Mouse (Mus musculus): ENCODE data around the gene Gm49361. TPM values are rescaled to one million over a fixed set of nuclear protein-coding genes. Genes with fewer than 3 reads are reported as not detected.

Gene Gm49361
- polyA plus RNA-seq, 1 experiment = not detected

DNA sequence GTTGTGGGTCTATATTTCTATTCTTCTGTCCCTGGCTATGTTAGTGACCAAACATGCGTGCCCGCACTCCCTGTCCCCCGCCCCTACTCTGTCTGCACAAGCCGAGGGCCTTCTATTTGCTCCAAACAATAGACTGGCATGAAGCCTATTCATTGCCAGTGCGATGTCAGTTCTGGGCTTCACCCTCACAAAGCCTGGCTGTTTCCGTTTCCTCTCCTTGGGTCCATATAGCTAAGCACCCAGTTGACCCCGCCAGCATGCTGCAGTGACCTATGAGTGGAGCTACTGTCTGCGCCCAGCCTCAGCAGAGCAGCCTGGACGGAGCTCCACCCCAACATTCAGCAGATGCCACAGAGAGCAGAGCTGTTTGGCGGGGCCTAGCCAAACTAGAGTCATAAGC, 36.7 kb downstream of the Gm49361 start:
- Histone ChIP-seq H3K27ac (ENCODE audit: insufficient read depth, low read depth, low read length) (no peak overlapping the region), H3K4me1 (ENCODE audit: control insufficient read depth, insufficient read depth, low read length) (peaks cover 12% of the 10 kb centered on the region), H3K4me3 (ENCODE audit: insufficient read depth, low read length) (no peak overlapping the region)
- TF ChIP-seq POLR2A (IDR thresholded peaks at IDR 0.05; ENCODE audit: borderline replicate concordance, low read depth, low read length) = no peak

DNA sequence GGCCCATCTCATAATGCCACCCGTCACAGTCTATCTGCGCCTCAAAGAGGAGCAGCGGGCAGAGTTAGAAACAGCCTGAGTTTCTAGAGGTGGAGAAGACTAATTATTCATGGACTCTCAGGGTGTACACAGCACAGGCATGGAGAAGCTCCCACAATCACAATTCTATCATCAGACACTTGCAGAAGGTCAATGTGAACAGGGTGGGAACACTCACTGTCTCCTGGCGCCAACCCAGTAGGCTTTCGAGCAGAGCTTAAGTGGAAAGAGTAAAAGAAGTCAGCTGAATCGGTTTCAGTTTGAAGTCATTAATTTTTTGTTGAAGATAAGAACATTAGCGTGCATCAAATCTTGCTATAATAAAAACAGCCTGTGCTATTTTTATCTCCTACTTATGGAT, 37.3 kb downstream of the Gm49361 start:
- H3K4me1 ChIP-seq (ENCODE audit: control insufficient read depth, insufficient read depth, low read length) = peaks cover 12% of the 10 kb centered on the region
- H3K27ac ChIP-seq (ENCODE audit: insufficient read depth, low read depth, low read length) = no peak overlapping the region
- no peak for TF ChIP-seq CTCF (IDR thresholded peaks at IDR 0.05; ENCODE audit: low read depth, low read length)
- no peak for TF ChIP-seq POLR2A (IDR thresholded peaks at IDR 0.05; ENCODE audit: borderline replicate concordance, low read depth, low read length)
- H3K4me3 ChIP-seq (ENCODE audit: insufficient read depth, low read length) = no peak overlapping the region

DNA sequence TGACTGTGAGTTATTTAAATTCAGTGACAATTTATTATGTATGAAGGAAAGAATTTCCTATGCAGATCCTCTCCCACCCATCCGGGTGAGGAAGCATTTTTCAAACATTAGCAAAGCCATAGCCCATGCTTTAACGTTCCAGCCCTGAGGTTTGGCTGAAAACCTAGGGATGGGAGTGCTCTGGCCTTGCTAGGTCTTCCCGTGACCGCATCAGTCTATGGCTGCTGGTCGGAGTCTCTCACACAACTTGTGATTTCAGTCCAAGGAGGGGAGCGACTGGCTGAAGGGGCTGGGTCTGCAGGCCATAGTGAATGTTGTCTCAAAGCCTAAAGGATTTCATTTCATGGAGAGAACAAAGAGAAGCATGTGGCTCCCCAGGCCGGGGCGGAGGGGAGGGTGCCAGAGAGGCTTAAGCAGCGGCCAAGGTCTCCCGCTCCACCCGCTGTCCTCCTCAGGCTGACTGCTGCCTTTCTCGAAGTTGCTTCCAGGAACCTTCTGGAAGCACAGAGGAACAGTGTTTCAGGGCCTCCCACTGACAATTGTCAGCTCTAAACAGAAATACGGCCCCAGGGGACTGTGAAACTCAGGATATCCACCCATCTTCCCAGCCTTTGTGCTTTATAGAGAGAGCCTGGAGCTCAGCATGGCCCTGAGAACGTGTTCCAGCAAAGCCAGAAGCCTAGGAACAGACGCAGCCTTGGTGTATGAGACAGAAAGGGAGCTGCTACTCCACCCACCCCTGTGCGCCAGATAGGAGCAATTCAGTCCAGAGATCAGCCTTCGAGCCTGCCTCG, 38.6 kb downstream of the Gm49361 start:
- TF ChIP-seq CTCF (IDR thresholded peaks at IDR 0.05; ENCODE audit: low read depth, low read length) = no peak
- no peak for TF ChIP-seq POLR2A (IDR thresholded peaks at IDR 0.05; ENCODE audit: borderline replicate concordance, low read depth, low read length)
- Histone ChIP-seq H3K4me3 (ENCODE audit: insufficient read depth, low read length) (no peak overlapping the region), H3K27ac (ENCODE audit: insufficient read depth, low read depth, low read length) (no peak overlapping the region), H3K4me1 (ENCODE audit: control insufficient read depth, insufficient read depth, low read length) (peaks cover under 1% of the 10 kb centered on the region)

DNA sequence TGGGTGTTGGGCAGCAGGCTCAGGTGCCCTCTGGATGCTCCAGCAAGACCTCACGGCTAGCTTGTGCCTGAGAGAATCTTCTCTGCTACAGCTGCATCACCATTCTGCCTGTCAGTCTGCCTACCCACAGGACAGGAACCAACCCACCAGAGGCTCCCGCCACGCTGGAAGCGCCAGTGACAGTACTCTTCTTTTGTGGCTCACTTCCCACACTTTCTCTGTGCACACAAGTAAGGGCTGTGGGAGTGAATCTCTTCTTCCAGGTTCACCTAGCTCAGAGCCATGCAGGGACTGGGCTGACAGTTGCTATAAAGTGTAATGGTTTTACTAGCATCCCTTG, 39.2 kb downstream of the Gm49361 start:
- Histone ChIP-seq H3K4me1 (ENCODE audit: control insufficient read depth, insufficient read depth, low read length) (peaks cover 6% of the 10 kb centered on the region; the same call in 1 of the 2 replicates), H3K4me3 (ENCODE audit: insufficient read depth, low read length) (no peak overlapping the region), H3K27ac (ENCODE audit: insufficient read depth, low read depth, low read length) (no peak overlapping the region)
- TF ChIP-seq POLR2A (IDR thresholded peaks at IDR 0.05; ENCODE audit: borderline replicate concordance, low read depth, low read length) (no peak), CTCF (IDR thresholded peaks at IDR 0.05; ENCODE audit: low read depth, low read length) (no peak)

GRCm38 (mm10) chr14:57705759-57706158, 40.1 kb downstream of the Gm49361 start:
- peaks cover 9% of the 10 kb centered on the region for H3K4me1 ChIP-seq (ENCODE audit: control insufficient read depth, insufficient read depth, low read length)
- TF ChIP-seq POLR2A (IDR thresholded peaks at IDR 0.05; ENCODE audit: borderline replicate concordance, low read depth, low read length) = no peak
- TF ChIP-seq CTCF (IDR thresholded peaks at IDR 0.05; ENCODE audit: low read depth, low read length) = no peak
- H3K27ac ChIP-seq (ENCODE audit: insufficient read depth, low read depth, low read length) = no peak overlapping the region
- H3K4me3 ChIP-seq (ENCODE audit: insufficient read depth, low read length) = no peak overlapping the region

- no peak overlapping the region for H3K4me3 ChIP-seq (ENCODE audit: insufficient read depth, low read length)
- no peak for TF ChIP-seq CTCF (IDR thresholded peaks at IDR 0.05; ENCODE audit: low read depth, low read length)
- TF ChIP-seq POLR2A (IDR thresholded peaks at IDR 0.05; ENCODE audit: borderline replicate concordance, low read depth, low read length) = no peak
- no peak overlapping the region for H3K27ac ChIP-seq (ENCODE audit: insufficient read depth, low read depth, low read length)
- H3K4me1 ChIP-seq (ENCODE audit: control insufficient read depth, insufficient read depth, low read length) = peaks cover 9% of the 10 kb centered on the region
Measured at GRCm38 (mm10) chr14:57705075-57705474, 40.8 kb downstream of the Gm49361 start.

DNA sequence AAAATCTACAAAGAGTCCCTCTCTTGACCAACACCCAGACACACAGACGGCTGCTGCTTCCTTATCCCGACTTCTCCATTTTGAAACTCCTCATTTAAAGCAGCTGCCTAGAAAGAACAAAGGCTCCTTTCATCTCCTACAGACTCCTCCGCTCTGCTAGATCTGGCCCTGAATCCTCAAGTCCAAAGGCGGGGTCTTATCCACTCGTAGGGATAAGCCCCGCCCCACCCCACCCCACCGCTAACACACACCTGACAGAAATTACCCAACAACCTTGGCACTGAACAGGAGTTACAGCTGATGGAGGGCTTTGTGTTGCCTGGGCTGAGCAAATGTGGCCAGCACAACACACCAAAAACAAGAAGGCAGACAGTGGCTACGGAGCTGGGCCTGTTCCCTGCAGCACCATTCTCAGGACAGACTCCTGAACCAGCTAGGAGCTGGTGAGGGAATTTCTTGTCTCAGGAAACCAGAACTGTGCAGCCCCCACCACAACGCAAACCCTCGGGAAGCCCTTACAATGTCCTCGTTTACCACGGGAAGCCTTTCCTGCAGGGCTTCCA, 43.9 kb downstream of the Gm49361 start:
- Histone ChIP-seq H3K4me3 (ENCODE audit: insufficient read depth, low read length) (no peak overlapping the region), H3K4me1 (ENCODE audit: control insufficient read depth, insufficient read depth, low read length) (peaks cover 9% of the 10 kb centered on the region), H3K27ac (ENCODE audit: insufficient read depth, low read depth, low read length) (no peak overlapping the region)
- no peak for TF ChIP-seq POLR2A (IDR thresholded peaks at IDR 0.05; ENCODE audit: borderline replicate concordance, low read depth, low read length)
- no peak for TF ChIP-seq CTCF (IDR thresholded peaks at IDR 0.05; ENCODE audit: low read depth, low read length)

DNA sequence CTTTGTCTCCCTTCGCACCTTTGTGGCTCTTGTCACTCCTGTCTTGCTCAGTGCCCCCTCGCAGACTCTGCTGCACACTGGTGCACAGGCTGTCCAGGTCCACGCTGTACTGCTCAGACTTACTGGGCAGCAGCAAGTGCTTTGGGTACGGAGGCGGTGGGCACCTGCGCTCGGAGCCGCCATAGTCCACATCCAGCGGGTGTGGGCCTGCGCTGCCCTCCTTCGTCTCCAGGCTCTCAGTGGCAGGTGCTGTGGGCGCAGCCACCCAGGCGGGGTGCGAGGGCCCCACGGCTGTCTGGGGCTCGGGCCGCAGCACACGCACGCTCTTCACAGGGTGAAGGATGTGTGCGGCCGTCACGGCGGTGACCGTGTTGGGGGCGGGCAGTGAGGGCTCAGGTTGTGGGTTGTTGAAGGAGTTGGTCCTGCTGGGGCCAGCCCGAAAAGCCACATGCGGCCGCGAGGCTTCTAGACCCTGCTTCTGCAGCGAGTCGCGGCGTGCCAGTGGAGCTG, 46.4 kb downstream of the Gm49361 start:
- no peak for TF ChIP-seq CTCF (IDR thresholded peaks at IDR 0.05; ENCODE audit: low read depth, low read length)
- no peak for TF ChIP-seq POLR2A (IDR thresholded peaks at IDR 0.05; ENCODE audit: borderline replicate concordance, low read depth, low read length)
- Histone ChIP-seq H3K27ac (ENCODE audit: insufficient read depth, low read depth, low read length) (no peak overlapping the region), H3K4me3 (ENCODE audit: insufficient read depth, low read length) (no peak overlapping the region), H3K4me1 (ENCODE audit: control insufficient read depth, insufficient read depth, low read length) (peaks cover 9% of the 10 kb centered on the region)

- TF ChIP-seq POLR2A (IDR thresholded peaks at IDR 0.05; ENCODE audit: borderline replicate concordance, low read depth, low read length) = no peak
- no peak for TF ChIP-seq CTCF (IDR thresholded peaks at IDR 0.05; ENCODE audit: low read depth, low read length)
- Histone ChIP-seq H3K4me1 (ENCODE audit: control insufficient read depth, insufficient read depth, low read length) (peaks cover 9% of the 10 kb centered on the region), H3K27ac (ENCODE audit: insufficient read depth, low read depth, low read length) (no peak overlapping the region)
Measured at GRCm38 (mm10) chr14:57699016-57699415, 46.9 kb downstream of the Gm49361 start.

DNA sequence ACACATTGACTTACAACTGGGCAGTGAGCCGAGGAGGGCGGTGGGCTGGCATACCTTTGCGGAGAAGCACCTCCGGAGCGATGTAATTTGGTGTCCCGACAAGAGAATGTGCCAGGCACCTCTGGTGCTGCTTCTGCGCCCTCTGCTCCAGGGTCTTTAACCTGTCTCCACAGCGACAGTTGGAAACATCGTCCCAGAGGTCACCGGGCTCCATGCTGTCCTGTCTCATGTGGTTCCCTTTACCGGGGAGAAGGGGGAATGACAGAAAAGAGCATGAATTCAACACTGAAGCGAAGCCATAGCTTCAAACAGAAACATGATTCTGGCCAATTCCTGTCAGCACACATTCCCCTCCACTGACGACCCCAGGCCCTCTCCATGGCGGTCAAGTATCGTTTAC, 49.8 kb downstream of the Gm49361 start:
- no peak overlapping the region for H3K27ac ChIP-seq (ENCODE audit: insufficient read depth, low read depth, low read length)
- TF ChIP-seq CTCF (IDR thresholded peaks at IDR 0.05; ENCODE audit: low read depth, low read length) = no peak
- no peak for TF ChIP-seq POLR2A (IDR thresholded peaks at IDR 0.05; ENCODE audit: borderline replicate concordance, low read depth, low read length)

More at GRCm38 (mm10) chr14:57699016-57699415, 46.9 kb downstream of the Gm49361 start:
- H3K4me3 ChIP-seq (ENCODE audit: insufficient read depth, low read length) = no peak overlapping the region

More for the DNA sequence above, 49.8 kb downstream of the Gm49361 start:
- Histone ChIP-seq H3K4me1 (ENCODE audit: control insufficient read depth, insufficient read depth, low read length) (no peaks in the 10 kb centered on the region), H3K4me3 (ENCODE audit: insufficient read depth, low read length) (no peak overlapping the region)

Data from bone marrow macrophage, adult 2 months (primary cell).